Mouse (Mus musculus): ENCODE results near the gene Rab31. TPM values are rescaled to one million over a fixed set of nuclear protein-coding genes. Genes with fewer than 3 reads are reported as not detected.

Gene Rab31
- total and polyA plus RNA-seq, 3 experiments, result 0.79 to 2.8 (median 1.2) TPM

DNA sequence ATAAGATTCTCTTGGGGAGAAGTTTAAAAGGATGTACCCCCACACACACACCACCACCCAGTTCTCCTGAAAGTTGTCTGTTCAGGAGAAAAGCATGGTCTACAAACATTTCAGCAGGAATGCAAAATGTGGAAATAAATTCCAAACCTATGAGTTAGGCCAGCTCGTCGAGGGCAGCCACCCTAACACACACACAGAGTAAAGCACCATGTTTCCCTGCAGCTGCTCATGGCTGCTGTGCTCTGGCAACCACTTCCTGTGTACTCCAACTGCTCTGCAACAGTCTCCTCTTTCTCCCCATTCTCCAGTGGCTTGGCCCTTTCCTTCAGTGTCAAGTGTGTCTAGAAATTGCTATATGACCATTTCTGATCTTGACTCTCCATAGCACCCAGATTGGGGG lies 114.1 kb downstream of the Rab31 start:
- no peaks in the 10 kb centered on the region for H3K27me3 ChIP-seq (replicated peaks)
- no peak overlapping the region for H3K27ac ChIP-seq (ENCODE audit: insufficient read depth, low read depth)
- no peak for TF ChIP-seq RCOR1 (conservative IDR thresholded peaks at IDR 0.05; ENCODE audit: low read depth, low read length)
- no peak for TF ChIP-seq EP300 (IDR thresholded peaks at IDR 0.05; ENCODE audit: low read length)
- no peak for TF ChIP-seq BHLHE40 (IDR thresholded peaks at IDR 0.05; ENCODE audit: low read depth, low read length)
- TF ChIP-seq UBTF (IDR thresholded peaks at IDR 0.05; ENCODE audit: low read depth, low read length), result no peak
- no peak for TF ChIP-seq ELF1 (IDR thresholded peaks at IDR 0.05; ENCODE audit: low read depth, low read length)
- no peak for TF ChIP-seq JUND (conservative IDR thresholded peaks at IDR 0.05; ENCODE audit: low read depth, low read length)
- no peak for TF ChIP-seq USF2 (conservative IDR thresholded peaks at IDR 0.05; ENCODE audit: low read depth, low read length)
- no peak for TF ChIP-seq SMC3 (IDR thresholded peaks at IDR 0.05; ENCODE audit: low read depth, low read length)
- TF ChIP-seq MEF2A (IDR thresholded peaks at IDR 0.05; ENCODE audit: borderline replicate concordance, low read depth, low read length), result no peak
- no peak for TF ChIP-seq NRF1 (IDR thresholded peaks at IDR 0.05; ENCODE audit: low read depth, low read length)
- TF ChIP-seq MAX (IDR thresholded peaks at IDR 0.05; ENCODE audit: low read length), result no peak
- no peak for TF ChIP-seq TBP (conservative IDR thresholded peaks at IDR 0.05; ENCODE audit: low read depth, low read length)
- TF ChIP-seq TCF12 (IDR thresholded peaks at IDR 0.05; ENCODE audit: low read depth, low read length), result no peak
- no peak for TF ChIP-seq POLR2AphosphoS2 (IDR thresholded peaks at IDR 0.05; ENCODE audit: low read depth, low read length)
- no peaks in the 10 kb centered on the region for H3K9me3 ChIP-seq (replicated peaks; ENCODE audit: low read length)
- DNase-seq (ENCODE audit: extremely low read depth), result no peak
- no peaks in the 10 kb centered on the region for H3K36me3 ChIP-seq (replicated peaks in 1 of 2; ENCODE audit: control insufficient read depth in 1 of 2, insufficient read depth in 1 of 2, low read length in 1 of 2)
- H3K4me2 ChIP-seq (ENCODE audit: insufficient read depth, low read depth, poor library complexity, severe bottlenecking), result no peak overlapping the region
- no peak overlapping the region for H3K4me3 ChIP-seq (replicated peaks in 1 of 3; ENCODE audit: low read depth in 2 of 3, low read length in 2 of 3, poor library complexity in 1 of 3)
- in situ Hi-C loops (cut with MboI; ENCODE audit: low pct_ligation_motif_present, low pct_unique_long_range_greater_than_20kb, low sequenced_read_pairs), result no loop called here
- no peak overlapping the region for H3K9ac ChIP-seq (ENCODE audit: insufficient read depth, low read depth)
- no peaks in the 10 kb centered on the region for H3K4me1 ChIP-seq (ENCODE audit: control insufficient read depth in 1 of 2, insufficient read depth in 2 of 2)
- dilution Hi-C loops (cut with MboI; ENCODE audit: extremely low pct_ligation_motif_present, extremely low pct_unique_long_range_greater_than_20kb, low sequenced_read_pairs), result no loop called here
- no peaks in the 10 kb centered on the region for H3K79me2 ChIP-seq (replicated peaks; ENCODE audit: control insufficient read depth, extremely low read depth, insufficient read depth, poor library complexity, severe bottlenecking)

DNA sequence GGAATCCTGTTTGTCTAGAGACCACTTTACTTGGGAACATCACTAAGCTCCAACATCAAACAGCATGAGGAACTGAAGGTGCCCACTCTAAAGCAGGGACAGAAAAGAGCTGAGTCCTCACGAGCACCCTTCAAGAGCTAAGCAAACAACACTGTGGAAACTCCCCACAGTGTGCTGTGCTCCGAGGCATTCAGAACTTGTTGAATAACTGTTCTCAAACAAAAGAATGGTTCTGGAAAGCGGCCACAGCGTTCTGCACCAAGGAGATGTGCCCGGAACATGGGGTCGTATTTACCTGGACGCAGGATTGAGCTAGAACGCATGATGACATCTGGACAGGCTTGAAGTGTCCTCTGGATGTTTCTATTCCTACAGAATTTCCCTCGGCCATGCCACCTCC lies 114.6 kb downstream of the Rab31 start:
- H3K4me3 ChIP-seq (replicated peaks in 1 of 3; ENCODE audit: low read depth in 2 of 3, low read length in 2 of 3, poor library complexity in 1 of 3), result no peak overlapping the region
- no peaks in the 10 kb centered on the region for H3K9me3 ChIP-seq (replicated peaks; ENCODE audit: low read length)
- no peaks in the 10 kb centered on the region for H3K27me3 ChIP-seq (replicated peaks)
- dilution Hi-C loops (cut with MboI; ENCODE audit: extremely low pct_ligation_motif_present, extremely low pct_unique_long_range_greater_than_20kb, low sequenced_read_pairs) (no loop called here), in situ Hi-C loops (cut with MboI; ENCODE audit: low pct_ligation_motif_present, low pct_unique_long_range_greater_than_20kb, low sequenced_read_pairs) (no loop called here)
- H3K4me2 ChIP-seq (ENCODE audit: insufficient read depth, low read depth, poor library complexity, severe bottlenecking), result no peak overlapping the region
- H3K4me1 ChIP-seq (ENCODE audit: control insufficient read depth in 1 of 2, insufficient read depth in 2 of 2), result no peaks in the 10 kb centered on the region
- no peaks in the 10 kb centered on the region for H3K36me3 ChIP-seq (replicated peaks in 1 of 2; ENCODE audit: control insufficient read depth in 1 of 2, insufficient read depth in 1 of 2, low read length in 1 of 2)
- DNase-seq (ENCODE audit: extremely low read depth), result no peak
- no peak for TF ChIP-seq RCOR1 (conservative IDR thresholded peaks at IDR 0.05; ENCODE audit: low read depth, low read length)
- no peak for TF ChIP-seq SMC3 (IDR thresholded peaks at IDR 0.05; ENCODE audit: low read depth, low read length)
- H3K9ac ChIP-seq (ENCODE audit: insufficient read depth, low read depth), result no peak overlapping the region
- no peaks in the 10 kb centered on the region for H3K79me2 ChIP-seq (replicated peaks; ENCODE audit: control insufficient read depth, extremely low read depth, insufficient read depth, poor library complexity, severe bottlenecking)
- no peak overlapping the region for H3K27ac ChIP-seq (ENCODE audit: insufficient read depth, low read depth)

GRCm38 (mm10) chr17:65656731-65657130 lies 115.8 kb downstream of the Rab31 start:
- no peak overlapping the region for H3K27ac ChIP-seq (ENCODE audit: insufficient read depth, low read depth)

More at GRCm38 (mm10) chr17:65656731-65657130, 115.8 kb downstream of the Rab31 start:
- Histone ChIP-seq H3K4me1 (ENCODE audit: control insufficient read depth in 1 of 2, insufficient read depth in 2 of 2) (no peaks in the 10 kb centered on the region), H3K4me3 (replicated peaks in 1 of 3; ENCODE audit: low read depth in 2 of 3, low read length in 2 of 3, poor library complexity in 1 of 3) (no peak overlapping the region), H3K4me2 (ENCODE audit: insufficient read depth, low read depth, poor library complexity, severe bottlenecking) (no peak overlapping the region), H3K9me3 (replicated peaks; ENCODE audit: low read length) (no peaks in the 10 kb centered on the region), H3K27me3 (replicated peaks) (no peaks in the 10 kb centered on the region), H3K9ac (ENCODE audit: insufficient read depth, low read depth) (no peak overlapping the region), H3K36me3 (replicated peaks in 1 of 2; ENCODE audit: control insufficient read depth in 1 of 2, insufficient read depth in 1 of 2, low read length in 1 of 2) (no peaks in the 10 kb centered on the region), H3K79me2 (replicated peaks; ENCODE audit: control insufficient read depth, extremely low read depth, insufficient read depth, poor library complexity, severe bottlenecking) (no peaks in the 10 kb centered on the region)
- dilution Hi-C loops (cut with MboI; ENCODE audit: extremely low pct_ligation_motif_present, extremely low pct_unique_long_range_greater_than_20kb, low sequenced_read_pairs) (no loop called here), in situ Hi-C loops (cut with MboI; ENCODE audit: low pct_ligation_motif_present, low pct_unique_long_range_greater_than_20kb, low sequenced_read_pairs) (no loop called here)
- DNase-seq (ENCODE audit: extremely low read depth), result no peak
- no peak for TF ChIP-seq SMC3 (IDR thresholded peaks at IDR 0.05; ENCODE audit: low read depth, low read length)
- no peak for TF ChIP-seq MYC (IDR thresholded peaks at IDR 0.05; ENCODE audit: low read depth, low read length)
- no peak for TF ChIP-seq BHLHE40 (IDR thresholded peaks at IDR 0.05; ENCODE audit: low read depth, low read length)
- TF ChIP-seq NELFE (IDR thresholded peaks at IDR 0.05; ENCODE audit: low read depth, low read length), result no peak
- TF ChIP-seq MEF2A (IDR thresholded peaks at IDR 0.05; ENCODE audit: borderline replicate concordance, low read depth, low read length), result no peak
- no peak for TF ChIP-seq PAX5 (IDR thresholded peaks at IDR 0.05; ENCODE audit: low read length)
- no peak for TF ChIP-seq MAZ (IDR thresholded peaks at IDR 0.05; ENCODE audit: low read depth, low read length)
- no peak for TF ChIP-seq SIN3A (IDR thresholded peaks at IDR 0.05; ENCODE audit: low read length)
- TF ChIP-seq ZKSCAN1 (IDR thresholded peaks at IDR 0.05; ENCODE audit: borderline replicate concordance, low read depth, low read length), result no peak
- TF ChIP-seq POLR2A (IDR thresholded peaks at IDR 0.05; ENCODE audit: low read depth, low read length), result no peak

Data from CH12.LX (cell line).